Mouse (Mus musculus): ENCODE measurements around the gene Hmox2.

DNA sequence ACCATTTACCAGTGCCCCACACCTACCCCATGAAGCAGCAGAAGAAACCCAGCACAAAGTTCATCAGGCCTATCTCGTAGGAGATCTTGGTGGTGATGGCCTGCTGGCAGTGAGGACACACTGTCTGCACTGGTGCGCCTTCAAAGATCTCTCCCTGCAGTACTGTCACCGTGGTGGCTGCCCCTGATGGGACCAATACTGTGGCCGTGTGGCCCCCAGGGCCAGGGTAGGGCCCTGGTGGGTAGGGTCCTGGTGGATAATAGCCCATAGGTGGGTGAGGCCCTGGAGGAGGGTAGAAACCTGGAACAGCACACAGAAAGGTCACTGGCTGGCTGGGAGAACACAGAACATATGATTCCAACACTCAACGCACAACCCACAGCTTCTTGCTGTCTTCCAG lies 42.6 kb downstream of the Hmox2 start:
- TF ChIP-seq POLR2A (IDR thresholded peaks at IDR 0.05; ENCODE audit: low read depth, low read length) (no peak), CTCF (IDR thresholded peaks at IDR 0.05; ENCODE audit: borderline replicate concordance, insufficient read depth, low read length) (no peak)

Data from embryonic fibroblast, embryonic 13.5 days (primary cell).